Mouse (Mus musculus) right cerebral cortex, postnatal 4 days (tissue): ENCODE data around the gene Fam71e1.

ENCODE experiments used
- DNase-seq: peaks from one replicate; pipeline ENCODE4 v3.0.0-alpha.2; 2022

Fam71e1 gene

GRCm38 (mm10) chr7:44495992-44496770, at the start of gene Fam71e1, which contains the start of gene Emc10:
Gene Fam71e1, plus strand, starts transcription at chr7:44496581.
Gene Emc10, minus strand, starts transcription at chr7:44496529.
- DNase-seq, result peak; percentile 98

- no peak for DNase-seq
Observed at GRCm38 (mm10) chr7:44453256-44453655, 43.1 kb upstream of the Fam71e1 start.

DNA sequence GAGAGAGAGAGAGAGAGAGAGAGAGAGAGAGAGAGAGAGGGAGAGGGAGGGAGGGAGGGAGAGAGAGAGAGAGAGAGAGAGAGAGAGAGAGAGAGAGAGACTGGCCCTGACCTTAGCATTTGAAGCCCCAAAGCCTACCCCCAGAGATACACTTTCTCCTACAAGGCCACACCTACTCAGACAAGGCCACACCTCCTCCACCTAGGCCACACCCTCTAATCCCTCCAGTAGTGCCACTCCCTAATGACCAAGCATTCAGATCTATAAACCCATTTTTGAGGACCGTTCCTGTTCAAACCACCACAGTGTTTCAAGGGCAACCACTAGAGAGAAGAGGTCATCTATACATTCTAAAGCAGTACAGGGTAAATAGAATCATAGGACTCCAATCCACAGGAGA, 40.1 kb upstream of the Fam71e1 start:
- DNase-seq, result no peak

- no peak for DNase-seq
Observed at GRCm38 (mm10) chr7:44460067-44460466, 36.3 kb upstream of the Fam71e1 start.

DNA sequence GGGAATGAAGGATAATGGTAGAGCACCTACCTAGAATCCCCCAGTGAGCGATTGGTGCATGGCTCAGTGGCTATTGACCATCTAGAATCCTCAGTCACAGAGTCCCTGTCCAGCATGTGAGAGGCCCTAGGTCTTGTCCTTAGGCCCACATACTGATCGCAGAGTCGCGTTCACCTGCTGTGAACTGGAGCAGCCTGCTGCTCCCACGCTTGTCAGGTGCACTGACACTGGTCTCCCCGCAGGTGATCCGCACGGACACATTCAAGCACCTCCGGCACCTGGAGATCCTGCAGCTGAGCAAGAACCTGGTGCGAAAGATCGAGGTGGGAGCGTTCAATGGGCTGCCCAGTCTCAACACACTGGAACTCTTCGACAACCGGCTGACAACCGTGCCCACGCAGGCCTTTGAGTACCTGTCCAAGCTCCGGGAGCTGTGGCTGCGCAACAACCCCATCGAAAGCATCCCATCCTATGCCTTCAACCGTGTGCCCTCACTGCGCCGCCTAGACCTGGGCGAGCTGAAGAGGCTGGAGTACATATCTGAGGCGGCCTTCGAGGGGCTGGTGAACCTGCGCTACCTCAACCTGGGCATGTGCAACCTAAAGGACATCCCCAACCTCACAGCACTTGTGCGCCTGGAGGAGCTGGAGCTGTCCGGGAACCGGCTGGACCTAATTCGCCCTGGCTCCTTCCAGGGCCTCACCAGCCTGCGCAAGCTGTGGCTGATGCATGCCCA, 35.4 kb upstream of the Fam71e1 start:
- no peak for DNase-seq

GRCm38 (mm10) chr7:44461503-44462217, 34.7 kb upstream of the Fam71e1 start:
- DNase-seq, result no peak

- DNase-seq, result peak; percentile 61
Observed at GRCm38 (mm10) chr7:44462218-44463055, 33.9 kb upstream of the Fam71e1 start.

DNA sequence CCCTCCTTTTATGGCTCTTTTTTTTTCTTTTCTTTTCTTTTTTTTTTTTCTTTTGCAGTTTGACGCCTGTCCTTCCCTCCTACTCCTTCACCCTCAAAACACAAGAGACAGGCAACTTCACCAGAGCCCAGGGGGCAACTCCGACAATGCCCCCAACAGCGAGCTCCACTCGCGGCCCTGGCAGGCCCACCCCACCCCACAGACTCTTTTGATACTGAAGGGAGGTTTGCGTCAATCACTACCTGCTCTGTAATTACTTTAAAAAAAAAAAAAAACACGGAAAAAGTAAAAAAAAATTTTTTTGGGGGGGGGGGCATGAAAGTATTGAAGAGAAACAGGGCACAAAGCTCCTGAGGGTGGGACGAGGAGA, 33.3 kb upstream of the Fam71e1 start:
- DNase-seq, result no peak

GRCm38 (mm10) chr7:44463556-44464225, 32.7 kb upstream of the Fam71e1 start:
- DNase-seq, result no peak

DNA sequence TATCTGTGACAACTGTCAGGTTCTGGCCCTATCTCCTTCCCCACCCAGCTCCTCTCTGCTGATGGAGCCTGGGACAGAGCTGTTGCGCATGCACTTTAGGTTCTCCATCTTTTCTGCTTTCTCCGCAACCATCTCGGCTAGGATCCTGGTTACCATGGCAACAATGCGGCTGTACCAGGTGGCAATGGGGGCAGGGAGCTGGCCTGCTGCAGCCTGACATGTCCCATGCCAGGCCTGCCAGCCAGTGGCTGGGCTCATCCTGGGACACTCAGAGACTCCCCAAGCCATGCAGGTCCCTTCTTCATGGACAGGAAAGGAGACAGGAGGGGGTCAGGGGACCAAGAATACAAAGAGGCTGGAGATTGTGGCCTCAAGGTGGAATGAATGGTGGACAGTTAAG, 31.9 kb upstream of the Fam71e1 start:
- peak; percentile 78 for DNase-seq

- no peak for DNase-seq
Observed at GRCm38 (mm10) chr7:44465111-44465510, 31.3 kb upstream of the Fam71e1 start, which contains the start of gene Aspdh. Gene Aspdh, plus strand, starts transcription at chr7:44465391.

DNA sequence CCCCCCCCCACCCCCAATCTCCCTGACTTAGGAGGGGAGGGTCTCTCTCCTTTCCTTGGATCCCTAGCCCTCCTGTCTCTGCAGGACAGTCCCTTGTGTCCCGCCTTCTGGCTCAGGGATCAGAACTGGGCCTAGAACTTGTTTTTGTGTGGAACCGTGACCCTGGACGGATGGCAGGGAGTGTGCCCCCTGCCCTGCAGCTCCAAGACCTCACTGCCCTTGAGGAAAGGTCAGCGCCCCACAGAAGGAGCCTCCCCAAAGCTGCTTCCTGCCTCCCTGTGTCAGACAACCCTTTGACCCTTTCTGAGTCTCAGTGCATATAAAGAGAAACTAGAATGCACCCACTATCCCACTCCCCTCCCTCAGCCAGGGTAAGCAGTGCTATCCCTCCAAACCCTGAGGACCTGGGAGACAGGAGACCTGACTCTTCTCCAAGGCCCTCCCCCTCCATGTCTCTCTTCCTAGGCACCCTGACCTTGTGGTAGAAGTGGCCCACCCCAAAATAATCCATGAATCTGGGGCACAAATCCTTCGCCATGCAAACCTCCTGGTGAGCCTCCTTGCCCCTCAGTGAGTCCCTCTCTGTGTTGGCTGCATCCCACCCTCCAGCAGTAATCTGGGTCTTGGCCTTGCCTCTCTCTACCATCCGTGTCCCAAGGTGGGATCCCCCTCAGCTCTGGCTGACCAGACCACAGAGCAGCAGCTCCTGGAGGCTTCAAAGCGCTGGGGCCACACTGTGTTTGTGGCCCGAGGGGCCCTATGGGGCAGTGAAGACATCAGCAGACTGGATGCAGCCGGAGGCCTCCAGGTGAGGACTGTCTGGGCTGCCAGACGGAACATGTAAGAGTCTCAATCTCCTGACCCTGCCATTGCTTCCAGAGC, 30.1 kb upstream of the Fam71e1 start:
- DNase-seq, result peak; percentile 34

GRCm38 (mm10) chr7:44466888-44467311, 29.5 kb upstream of the Fam71e1 start:
- no peak for DNase-seq

DNA sequence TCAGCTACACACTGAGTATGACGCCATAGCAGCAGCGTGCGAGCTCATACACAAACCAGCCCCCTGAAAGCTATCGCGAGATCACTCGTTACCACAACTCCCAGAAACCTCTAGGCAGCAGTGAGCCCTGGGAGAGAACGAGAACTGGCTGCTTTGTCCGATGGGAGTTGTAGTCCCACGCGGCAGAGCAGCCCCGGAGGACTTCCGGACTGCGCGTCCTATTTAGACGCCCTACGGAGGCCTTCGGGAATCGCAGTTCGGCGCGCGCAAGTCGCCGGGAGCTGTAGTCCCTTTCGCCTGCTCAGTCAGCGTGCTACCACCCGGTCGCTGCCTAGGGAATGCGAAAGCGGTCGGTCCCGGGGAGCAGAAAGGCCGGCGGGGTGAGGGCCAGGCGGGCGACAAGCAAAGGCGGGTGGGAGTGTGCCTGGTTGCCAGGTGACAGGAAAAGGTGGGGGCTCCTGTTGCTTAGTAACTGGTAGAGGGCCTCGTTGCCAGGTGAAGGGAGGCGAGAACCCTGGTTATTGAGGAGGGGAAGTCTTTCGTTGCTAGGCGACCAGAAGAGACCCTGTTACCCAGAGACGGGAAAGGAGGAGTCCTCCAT, 28.5 kb upstream of the Fam71e1 start, which contains the start of gene Josd2:
Gene Josd2 (plus strand): TSS at position 170 of the 601 bp plus-strand sequence.
- peak; percentile 89 for DNase-seq

GRCm38 (mm10) chr7:44468644-44469285, 27.6 kb upstream of the Fam71e1 start:
- DNase-seq, result peak; percentile 26

DNA sequence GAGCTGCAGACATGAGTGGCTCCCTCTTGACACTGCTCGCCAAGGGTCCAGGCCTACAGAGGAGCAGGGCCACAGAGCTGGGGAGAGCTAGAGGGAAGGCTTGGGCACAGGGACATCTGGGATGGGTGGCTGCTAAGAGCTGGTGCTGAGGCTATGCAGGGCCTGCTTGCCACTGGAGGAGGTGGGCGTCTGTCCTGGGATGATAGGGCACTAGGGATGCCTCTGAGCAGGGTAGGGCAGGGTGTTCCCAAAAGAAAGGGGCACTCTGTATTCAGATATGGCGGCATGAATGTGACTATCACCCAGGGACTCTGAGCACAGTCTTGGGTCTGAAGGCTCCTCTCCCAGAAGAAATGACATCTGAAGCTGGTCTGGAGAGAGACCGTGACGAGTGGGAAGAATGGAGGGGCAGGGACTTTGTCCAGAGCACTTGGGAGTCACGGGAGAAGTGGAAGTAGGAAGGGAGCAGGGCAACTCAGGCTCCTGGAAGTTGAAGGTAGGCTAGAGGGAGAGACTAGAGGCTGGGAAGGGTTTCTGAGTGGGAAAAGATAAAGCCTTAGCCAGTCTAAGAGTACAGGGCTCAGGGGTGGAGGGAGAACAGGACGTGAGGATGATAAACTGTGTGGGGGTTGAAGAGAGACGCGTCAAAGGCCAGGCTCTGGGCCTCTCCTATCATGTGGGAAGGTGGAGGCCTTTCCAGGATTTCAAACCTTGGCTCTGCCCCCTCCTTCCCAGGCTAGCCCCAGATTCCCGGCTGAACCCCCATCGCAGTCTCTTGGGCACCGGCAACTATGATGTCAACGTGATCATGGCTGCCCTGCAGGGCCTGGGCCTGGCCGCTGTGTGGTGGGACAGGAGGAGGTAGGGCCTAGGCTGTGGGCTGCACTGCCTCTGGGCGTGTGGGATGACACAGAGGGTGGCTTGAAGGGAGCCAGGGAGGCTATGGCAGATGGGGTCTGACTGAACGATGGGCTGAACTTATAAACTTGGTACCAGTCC, 26.4 kb upstream of the Fam71e1 start:
- DNase-seq, result no peak

DNA sequence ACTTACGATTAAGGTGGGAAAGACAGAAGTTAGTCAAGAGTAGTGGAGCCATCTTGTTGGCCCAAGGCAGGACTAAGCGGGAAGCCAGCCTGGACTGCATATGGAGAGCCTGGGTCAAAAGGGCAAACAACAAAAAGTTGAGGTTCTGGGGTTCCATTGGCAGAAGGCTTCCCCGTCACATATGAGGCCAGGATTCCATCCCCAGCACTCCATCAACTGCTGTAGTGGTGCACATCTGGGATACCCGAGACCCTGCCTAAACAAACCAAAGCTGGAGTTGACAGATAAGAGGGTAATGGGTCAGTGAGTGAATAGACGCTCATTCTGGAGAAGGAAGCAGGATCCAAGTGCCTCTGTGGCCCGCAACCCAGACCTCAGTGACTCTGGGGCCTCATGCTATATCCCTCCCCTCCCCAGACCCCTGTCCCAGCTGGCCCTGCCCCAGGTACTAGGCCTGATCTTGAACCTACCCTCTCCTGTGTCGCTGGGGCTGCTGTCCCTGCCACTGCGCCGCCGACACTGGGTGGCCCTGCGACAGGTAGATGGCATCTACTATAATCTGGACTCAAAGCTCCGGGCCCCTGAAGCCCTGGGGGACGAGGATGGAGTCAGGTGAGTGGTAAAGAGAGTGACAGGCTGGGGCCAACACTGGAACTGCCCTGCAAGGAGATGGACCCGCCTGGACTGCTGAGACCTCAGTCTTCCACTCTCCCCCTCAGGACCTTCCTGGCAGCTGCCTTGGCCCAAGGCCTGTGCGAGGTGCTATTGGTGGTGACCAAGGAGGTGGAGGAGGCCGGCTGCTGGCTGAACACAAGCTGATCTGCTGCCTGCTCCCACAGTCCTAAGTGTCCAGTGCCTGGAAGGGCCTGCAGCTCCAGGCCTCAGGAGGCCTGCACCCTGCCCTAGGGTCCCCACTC, 25.4 kb upstream of the Fam71e1 start:
- DNase-seq, result no peak
